ENCODE assay signal across 8 mouse cellular contexts in the genomic region with DNA sequence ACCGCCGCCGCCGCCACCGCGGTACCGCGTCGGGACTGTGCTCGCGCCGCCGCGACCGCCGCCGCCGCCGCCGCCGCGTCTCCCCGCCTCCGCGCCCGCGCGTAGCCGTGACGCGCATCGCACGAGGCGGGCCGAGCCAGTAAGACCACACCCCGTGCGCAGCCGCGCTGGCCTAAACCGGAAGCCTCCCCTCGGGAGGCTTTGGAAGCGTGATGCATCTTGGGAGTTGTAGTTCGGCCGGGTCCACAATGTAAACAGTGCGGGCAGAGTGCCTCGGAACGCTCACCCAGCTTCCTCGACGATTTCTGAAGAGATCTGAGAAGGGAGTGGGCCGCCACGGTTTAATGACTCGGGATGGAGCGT. TPM values are rescaled to one million over a fixed set of nuclear protein-coding genes. Genes with fewer than 3 reads are reported as not detected.
A peak's percentile ranks its signal among the peaks of the same experiment; 100 is the strongest.
DNase-seq lines count a peak whose midpoint lies in the region; TF ChIP-seq lines count a peak whose summit lies in the region.

No protein-coding gene starts in this region.

- H3K4me1 ChIP-seq in megakaryocyte, embryonic 14.5 days: peaks cover 56% of the 10 kb centered on the region

- H3K27ac ChIP-seq in gastrocnemius, adult 2 months: peak overlapping the region; percentile 98

- peak overlapping the region; percentile 88 for H3K4me3 ChIP-seq in gastrocnemius, adult 2 months
- peak overlapping the region; percentile 95 for H3K4me3 ChIP-seq in megakaryocyte, embryonic 14.5 days (replicated peaks)

- intact Hi-C loops in gastrocnemius, adult 2 months (cut with DNase I): loop anchor here (5.0 kb wide), 1 partner anchor 44 kb away; no protein-coding TSS in a partner anchor

- TF ChIP-seq CTCF in gastrocnemius, adult 2 months (IDR thresholded peaks at IDR 0.05): no peak

- H3K36me3 ChIP-seq in megakaryocyte, embryonic 14.5 days (replicated peaks; ENCODE audit: low read length): peaks cover 15% of the 10 kb centered on the region

- DNase-seq in WW6 (ENCODE audit: low read depth, low spot score): peak; percentile 95
- DNase-seq in cerebellum, postnatal 4 days (ENCODE audit: low spot score in 2 of 2): peak; percentile 89 to 92
- DNase-seq in gastrocnemius, adult 2 months: peak; percentile 97
- peak; percentile 97 for DNase-seq in hindlimb bud, embryonic 11.5 days (ENCODE audit: extremely low spot score, low read depth, low spot score)
- peak; percentile 87 to 97 for DNase-seq in left cerebral cortex, adult 8-10 months (ENCODE audit: low spot score in 2 of 2)
- DNase-seq in right cerebral cortex, postnatal 10 days (ENCODE audit: low spot score in 2 of 2): peak; percentile 98
- peak; percentile 91 for DNase-seq in urinary bladder, postnatal 25 days (ENCODE audit: low spot score)

- no peaks in the 10 kb centered on the region for H3K27me3 ChIP-seq in megakaryocyte, embryonic 14.5 days (replicated peaks)

- H3K9me3 ChIP-seq in megakaryocyte, embryonic 14.5 days: no peaks in the 10 kb centered on the region

RNA-seq across cellular contexts. Expression of a gene that starts 28.9 kb away (rescaled TPM):
- total RNA-seq in gastrocnemius, adult 2 months (2021): 10 to 100 TPM; 87.7 to 94.8 TPM
- 10 to 100 TPM; 41.3 to 48.9 (median 44.7) TPM for total RNA-seq in left cerebral cortex, adult 8-10 months (2022)
- polyA plus RNA-seq in megakaryocyte, embryonic 14.5 days (2012; ENCODE audit: insufficient read depth, low replicate concordance): 6.0 and 11.7 TPM in 2 replicates

RNA-seq across cellular contexts. Expression of a gene that starts 58.1 kb away (rescaled TPM):
- under 1 TPM; 0.22 to 0.77 TPM for total RNA-seq in gastrocnemius, adult 2 months (2021)
- 10 to 100 TPM; 65.9 to 70.9 (median 70.2) TPM for total RNA-seq in left cerebral cortex, adult 8-10 months (2022)
- not detected in 2 replicates for polyA plus RNA-seq in megakaryocyte, embryonic 14.5 days (2012; ENCODE audit: insufficient read depth, low replicate concordance)

Comparison
In these comparisons a context has a peak if more than half of its experiments do, and no peak if none do; other contexts are left out.
1. Peak in every context shown above with its lines: DNase-seq, H3K4me3 ChIP-seq and H3K27ac ChIP-seq.
2. RNA of a gene that starts 58.1 kb away (total RNA-seq): 65.9 to 70.9 TPM in left cerebral cortex, adult 8-10 months; 0.22 to 0.77 TPM in gastrocnemius, adult 2 months; every median in the first group is over 10 times any median in the second.